Mouse (Mus musculus) embryonic facial prominence, embryonic 13.5 days (tissue): ENCODE data around the gene Mcm10. TPM values are rescaled to one million over a fixed set of nuclear protein-coding genes. Genes with fewer than 3 reads are reported as not detected.
A peak's percentile ranks its signal among the peaks of the same experiment; 100 is the strongest.

Source experiments
- ATAC-seq: fragments of 200-750 bp; cut with Nextera tagmentation; 2 replicates; pipeline ENCODE4 v1.8.0; 2017; ENCODE audit warnings: low read depth; ENCODE audit not compliant: insufficient number of reproducible peaks, insufficient read depth, low FRiP score, low TSS enrichment
- H3K27ac ChIP-seq: fragments of 300-500 bp; sonication (generic); 2 replicates; pipeline ENCODE4 v1.5.1; 2015; ENCODE audit warnings: moderate library complexity, mild to moderate bottlenecking, inconsistent platforms
- H3K27me3 ChIP-seq: fragments of 300-500 bp; sonication (generic); 2 replicates; pipeline ENCODE4 v1.6.1; 2015; ENCODE audit warnings: mild to moderate bottlenecking, inconsistent platforms
- H3K36me3 ChIP-seq: fragments of 300-500 bp; sonication (generic); 2 replicates; pipeline ENCODE4 v1.6.1; 2015; ENCODE audit warnings: mild to moderate bottlenecking, inconsistent platforms
- H3K4me1 ChIP-seq: fragments of 300-500 bp; sonication (generic); 2 replicates; pipeline ENCODE4 v1.6.1; 2015; ENCODE audit warnings: inconsistent platforms
- H3K4me2 ChIP-seq: fragments of 300-500 bp; sonication (generic); 2 replicates; pipeline ENCODE4 v1.6.1; 2015; ENCODE audit warnings: moderate library complexity, mild to moderate bottlenecking, inconsistent platforms
- H3K4me3 ChIP-seq: fragments of 300-500 bp; sonication (generic); 2 replicates; pipeline ENCODE4 v1.5.1; 2015; ENCODE audit warnings: mild to moderate bottlenecking, inconsistent platforms
- H3K9ac ChIP-seq: fragments of 300-500 bp; sonication (generic); 2 replicates; pipeline ENCODE4 v1.6.1; 2015; ENCODE audit warnings: mild to moderate bottlenecking, inconsistent platforms
- H3K9me3 ChIP-seq: fragments of 300-500 bp; sonication (generic); 2 replicates; pipeline ENCODE4 v1.6.1; 2016; ENCODE audit warnings: inconsistent platforms
- WGBS: fragments of 180-500 bp; shearing (Covaris S2); methylation state at CpG from one replicate; pipeline ENCODE4 v1.1.7; 2015; ENCODE audit warnings: mixed read lengths; 5-methylcytosine and 5-hydroxymethylcytosine counted together
- polyA plus RNA-seq: library from polyadenylated mRNA; unstranded; fragments of >200 nt; fragmentation: Nextera tagmentation; extraction: Ambion mirVana; gene quantifications from 2 replicates; pipeline ENCODE4 v1.2.1, GENCODE M21; 2015

Gene Mcm10
- polyA plus RNA-seq, 1 experiment from 2014 or later = 34.0 TPM

DNA sequence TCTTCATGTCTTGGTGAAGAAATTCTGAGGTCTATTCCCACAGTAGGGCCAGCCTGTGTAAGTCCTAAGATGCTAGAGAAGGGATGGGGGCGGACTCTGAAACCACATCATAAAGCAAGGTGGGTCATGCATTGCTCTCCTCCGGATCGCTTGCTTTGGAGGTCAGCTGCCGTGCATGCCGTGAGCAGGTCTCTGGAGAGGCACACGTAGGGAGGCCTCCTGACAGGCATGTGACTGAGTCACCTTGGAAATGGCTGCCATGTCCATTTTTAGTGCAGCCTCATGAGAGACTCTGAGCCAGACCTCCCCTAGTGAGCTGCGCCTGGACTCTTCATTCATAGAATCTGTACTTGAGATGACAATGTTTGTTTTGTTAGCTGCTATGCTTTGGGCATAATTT, 15.5 kb upstream of the Mcm10 start:
- no peak for ATAC-seq
- H3K9ac ChIP-seq = no peak overlapping the region
- H3K27ac ChIP-seq = no peak overlapping the region
- no peaks in the 10 kb centered on the region for H3K36me3 ChIP-seq
- H3K4me2 ChIP-seq = no peak overlapping the region
- no peaks in the 10 kb centered on the region for H3K27me3 ChIP-seq
- H3K4me1 ChIP-seq = 0 out of 2 replicates have a peak, but pooled peaks cover 3% of the 10 kb centered on the region
- 86% methylated on average over 7 of the region's 7 CpGs for WGBS
- no peaks in the 10 kb centered on the region for H3K9me3 ChIP-seq
- H3K4me3 ChIP-seq = no peak overlapping the region

DNA sequence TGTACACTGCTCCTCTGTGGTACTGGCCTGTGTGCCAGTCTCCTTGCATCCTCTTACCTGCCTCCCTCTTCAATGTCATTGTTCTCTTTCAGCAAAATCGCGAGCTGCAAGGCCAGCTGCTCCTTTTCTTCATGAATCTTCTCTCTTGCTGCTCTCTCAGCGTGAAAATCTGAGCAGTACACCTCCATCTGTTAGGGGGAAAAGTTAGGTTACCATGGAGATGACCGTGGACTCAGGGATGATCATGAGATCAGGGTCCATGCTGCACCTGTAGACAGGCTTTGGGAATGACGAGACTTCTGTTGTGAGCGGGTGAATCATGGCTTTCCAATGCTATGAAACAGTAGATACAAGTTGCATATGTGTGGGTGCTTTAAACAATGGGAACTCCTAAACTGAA, 14.5 kb upstream of the Mcm10 start:
- no peak for ATAC-seq
- 0 out of 2 replicates have a peak, but pooled peaks cover 3% of the 10 kb centered on the region for H3K4me1 ChIP-seq
- H3K9me3 ChIP-seq = no peaks in the 10 kb centered on the region
- no peak overlapping the region for H3K27ac ChIP-seq
- H3K4me3 ChIP-seq = no peak overlapping the region
- H3K27me3 ChIP-seq = no peaks in the 10 kb centered on the region
- whole genome bisulfite sequencing = 66% methylated on average over 6 of the region's 6 CpGs
- no peak overlapping the region for H3K4me2 ChIP-seq
- H3K9ac ChIP-seq = no peak overlapping the region
- H3K36me3 ChIP-seq = no peaks in the 10 kb centered on the region

DNA sequence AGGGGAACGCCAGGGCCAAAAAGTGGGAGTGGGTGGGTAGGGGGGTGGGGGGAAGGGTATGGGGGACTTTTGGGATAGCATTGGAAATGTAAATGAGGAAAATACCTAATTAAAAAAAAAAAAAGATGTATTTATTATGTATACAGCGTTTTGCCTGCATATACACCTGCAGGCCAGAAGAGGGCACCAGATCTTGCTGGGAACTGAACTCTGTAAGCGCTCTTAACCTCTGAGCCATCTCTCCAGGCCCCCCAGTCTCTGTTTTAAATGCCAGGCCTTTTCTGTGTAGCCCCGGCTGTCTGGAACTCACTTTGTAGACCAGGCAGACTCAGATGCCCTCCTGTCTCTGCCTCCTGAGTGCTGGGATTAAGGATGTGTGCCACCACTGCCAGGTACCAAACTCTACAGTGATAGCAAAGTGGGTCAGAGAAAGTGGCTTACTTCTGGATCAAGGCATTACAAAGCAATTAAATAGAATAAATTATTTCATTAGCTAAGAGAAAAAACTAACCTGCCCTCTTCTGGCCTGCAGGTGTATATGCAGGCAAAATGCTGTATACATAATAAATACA, 12.7 kb upstream of the Mcm10 start:
- no peak overlapping the region for H3K4me2 ChIP-seq
- no peaks in the 10 kb centered on the region for H3K36me3 ChIP-seq
- H3K9me3 ChIP-seq = no peaks in the 10 kb centered on the region
- no peak for ATAC-seq
- no peak overlapping the region for H3K4me3 ChIP-seq
- 0 out of 2 replicates have a peak, but pooled peaks cover 3% of the 10 kb centered on the region for H3K4me1 ChIP-seq
- no peak overlapping the region for H3K9ac ChIP-seq
- no peaks in the 10 kb centered on the region for H3K27me3 ChIP-seq
- H3K27ac ChIP-seq = no peak overlapping the region
- 44% methylated on average over 4 of the region's 4 CpGs for WGBS

DNA sequence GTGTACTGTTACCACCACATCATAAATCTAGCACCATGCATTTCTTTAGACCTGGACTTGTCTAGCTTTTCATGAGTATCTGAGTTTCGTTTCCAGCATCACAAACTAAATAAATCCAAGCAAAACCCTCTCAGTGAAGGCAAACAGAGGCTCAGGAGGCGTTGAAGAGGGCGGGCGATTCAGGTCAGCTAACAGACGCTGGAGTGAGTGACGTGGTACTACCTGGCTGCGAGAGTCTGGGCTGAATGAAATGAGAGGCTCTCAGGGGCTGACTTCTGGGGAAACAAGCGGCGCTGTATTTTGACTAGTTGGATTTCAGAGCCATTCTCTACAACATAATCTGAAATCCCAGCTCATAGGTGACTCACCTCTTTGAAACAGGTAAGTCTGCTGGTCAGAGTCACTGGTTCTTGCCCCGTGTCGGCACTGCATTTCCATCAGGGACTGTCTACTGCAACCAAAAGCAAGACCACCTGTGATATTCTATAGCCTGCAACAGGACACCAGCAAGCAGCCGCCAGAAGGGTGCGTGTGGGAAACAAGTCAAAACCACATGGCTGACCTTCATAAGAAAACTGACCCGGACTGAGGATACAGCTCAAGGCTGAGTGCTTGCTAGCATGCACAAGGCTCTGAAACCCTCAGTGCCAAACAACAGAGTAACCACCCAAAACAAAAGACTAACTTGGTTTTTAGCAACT, 11.3 kb upstream of the Mcm10 start:
- Histone ChIP-seq H3K36me3 (no peaks in the 10 kb centered on the region), H3K4me3 (no peak overlapping the region), H3K27ac (no peak overlapping the region), H3K27me3 (no peaks in the 10 kb centered on the region), H3K4me2 (no peak overlapping the region), H3K9ac (no peak overlapping the region), H3K4me1 (0 out of 2 replicates have a peak, but pooled peaks cover 3% of the 10 kb centered on the region), H3K9me3 (no peaks in the 10 kb centered on the region)
- no peak for ATAC-seq
- WGBS = 54% methylated on average over 14 of the region's 14 CpGs

DNA sequence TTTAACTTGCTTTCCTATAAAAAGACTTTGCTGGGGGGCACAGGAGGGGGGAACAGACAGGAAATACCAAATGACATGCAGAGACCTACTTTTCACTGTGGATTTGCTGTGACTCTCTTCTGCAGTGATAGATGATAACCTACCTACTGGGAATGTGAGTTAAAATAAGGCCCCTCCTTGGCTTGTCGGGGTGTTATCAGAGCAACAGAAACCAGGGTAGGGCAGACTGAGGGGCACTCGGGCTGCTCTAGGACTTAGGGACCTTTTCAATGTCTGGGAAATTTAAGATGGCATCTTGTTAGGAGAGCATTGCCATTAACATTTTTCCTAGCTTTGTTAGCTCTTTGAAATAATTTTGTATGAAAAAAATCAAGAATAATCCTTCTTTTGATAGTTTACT, 10.7 kb upstream of the Mcm10 start:
- Histone ChIP-seq H3K4me3 (no peak overlapping the region), H3K27ac (no peak overlapping the region), H3K36me3 (no peaks in the 10 kb centered on the region), H3K27me3 (no peaks in the 10 kb centered on the region), H3K9me3 (no peaks in the 10 kb centered on the region), H3K9ac (no peak overlapping the region), H3K4me1 (0 out of 2 replicates have a peak, but pooled peaks cover 3% of the 10 kb centered on the region), H3K4me2 (no peak overlapping the region)
- ATAC-seq = no peak
- WGBS = 65% methylated on average over 2 of the region's 2 CpGs

DNA sequence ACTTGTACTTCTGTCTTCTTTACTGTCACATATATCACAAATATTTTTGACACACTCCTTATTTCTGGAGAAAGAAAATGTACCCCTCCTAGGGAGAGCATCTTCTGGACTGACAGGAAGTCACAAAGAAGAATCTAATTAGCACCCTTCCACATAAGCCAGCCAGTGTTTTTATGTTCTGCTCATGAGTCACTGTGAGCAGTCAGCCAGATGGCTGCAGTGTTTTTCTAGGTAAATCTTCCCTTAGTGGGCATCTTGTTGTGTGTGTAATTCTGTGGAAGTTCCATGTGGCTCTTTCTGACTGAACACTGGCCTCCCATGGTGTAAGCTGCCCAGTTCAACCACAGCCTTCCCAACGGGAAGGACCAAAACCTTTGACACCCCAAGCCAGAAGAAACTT, 7.1 kb upstream of the Mcm10 start:
- no peak overlapping the region for H3K27ac ChIP-seq
- no peaks in the 10 kb centered on the region for H3K9me3 ChIP-seq
- ATAC-seq = no peak
- WGBS = 78% methylated on average over 1 of the region's 1 CpGs
- no peak overlapping the region for H3K4me2 ChIP-seq
- H3K36me3 ChIP-seq = no peaks in the 10 kb centered on the region
- H3K4me3 ChIP-seq = no peak overlapping the region
- no peaks in the 10 kb centered on the region for H3K27me3 ChIP-seq
- no peak overlapping the region for H3K9ac ChIP-seq
- 0 out of 2 replicates have a peak, but pooled peaks cover 3% of the 10 kb centered on the region for H3K4me1 ChIP-seq

DNA sequence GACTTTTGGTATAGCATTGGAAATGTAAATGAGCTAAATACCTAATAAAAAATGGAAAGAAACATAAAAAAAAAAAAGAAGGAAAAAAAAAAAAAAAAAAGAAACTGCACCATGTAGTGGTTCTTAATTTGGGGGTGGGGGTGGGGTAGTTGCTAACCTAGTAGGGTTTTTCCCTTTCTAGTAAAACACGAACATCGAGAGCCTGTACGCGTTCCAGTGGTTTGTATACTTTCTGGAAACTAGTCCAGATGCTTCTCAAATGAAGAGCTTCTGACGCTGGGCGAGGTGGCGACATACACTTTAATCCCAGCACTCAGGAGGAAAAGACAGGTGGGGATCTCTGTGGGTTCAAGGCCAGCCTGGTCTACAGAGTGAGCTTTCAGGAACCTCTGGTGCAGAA, 4.3 kb upstream of the Mcm10 start:
- H3K4me2 ChIP-seq = no peak overlapping the region
- no peaks in the 10 kb centered on the region for H3K27me3 ChIP-seq
- H3K27ac ChIP-seq = no peak overlapping the region
- WGBS = 86% methylated on average over 7 of the region's 7 CpGs
- H3K9ac ChIP-seq = no peak overlapping the region
- peaks cover 2% of the 10 kb centered on the region for H3K4me1 ChIP-seq
- H3K36me3 ChIP-seq = no peaks in the 10 kb centered on the region
- H3K9me3 ChIP-seq = no peaks in the 10 kb centered on the region
- H3K4me3 ChIP-seq = no peak overlapping the region
- ATAC-seq = no peak

DNA sequence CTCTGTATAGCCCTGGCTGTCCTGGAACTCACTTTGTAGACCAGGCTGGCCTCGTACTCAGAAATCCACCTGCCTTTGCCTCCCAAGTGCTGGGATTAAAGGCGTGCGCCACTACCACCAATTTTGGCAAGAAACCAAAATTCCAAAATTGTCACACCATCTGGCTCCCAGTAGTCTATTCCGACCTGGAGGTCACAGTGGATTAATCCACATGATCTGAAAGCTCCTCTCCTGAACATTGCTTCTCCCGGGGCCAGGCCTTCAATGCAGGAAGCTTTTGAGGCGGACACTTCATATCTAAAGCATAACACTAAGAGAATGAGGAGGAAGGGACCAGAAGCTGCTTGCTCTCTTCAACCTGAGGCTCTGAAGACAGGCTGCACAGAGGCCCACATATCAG, 2.9 kb upstream of the Mcm10 start:
- ATAC-seq = no peak
- Histone ChIP-seq H3K9ac (no peak overlapping the region), H3K4me3 (no peak overlapping the region), H3K4me2 (no peak overlapping the region), H3K9me3 (no peaks in the 10 kb centered on the region), H3K4me1 (peaks cover 13% of the 10 kb centered on the region), H3K36me3 (no peaks in the 10 kb centered on the region), H3K27ac (no peak overlapping the region), H3K27me3 (no peaks in the 10 kb centered on the region)
- WGBS = 84% methylated on average over 6 of the region's 6 CpGs

DNA sequence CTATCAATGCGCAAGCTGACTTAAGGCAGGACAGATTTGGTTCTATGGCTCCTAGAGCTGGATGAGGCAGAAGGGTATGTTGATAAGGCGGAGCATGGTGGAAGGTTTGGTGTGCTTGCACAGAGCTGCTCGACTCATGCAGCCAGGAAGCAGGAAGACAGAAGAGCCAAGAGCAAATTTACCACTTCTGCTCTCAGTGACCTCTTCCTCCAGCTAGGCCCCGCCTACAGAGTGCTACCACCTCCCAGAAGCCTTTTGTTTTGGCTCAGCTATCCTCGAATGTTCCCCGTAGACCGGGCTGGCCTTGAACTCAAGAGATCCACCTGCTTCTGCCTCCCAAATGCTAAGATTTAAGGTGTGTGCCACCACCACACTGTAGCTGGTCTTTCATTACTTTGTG, 2.0 kb upstream of the Mcm10 start:
- no peak for ATAC-seq
- WGBS = 76% methylated on average over 7 of the region's 7 CpGs
- H3K27me3 ChIP-seq = no peaks in the 10 kb centered on the region
- H3K9me3 ChIP-seq = no peaks in the 10 kb centered on the region
- H3K27ac ChIP-seq = no peak overlapping the region
- H3K4me3 ChIP-seq = no peak overlapping the region
- no peak overlapping the region for H3K9ac ChIP-seq
- H3K4me1 ChIP-seq = peaks cover 13% of the 10 kb centered on the region
- H3K4me2 ChIP-seq = no peak overlapping the region
- H3K36me3 ChIP-seq = no peaks in the 10 kb centered on the region

DNA sequence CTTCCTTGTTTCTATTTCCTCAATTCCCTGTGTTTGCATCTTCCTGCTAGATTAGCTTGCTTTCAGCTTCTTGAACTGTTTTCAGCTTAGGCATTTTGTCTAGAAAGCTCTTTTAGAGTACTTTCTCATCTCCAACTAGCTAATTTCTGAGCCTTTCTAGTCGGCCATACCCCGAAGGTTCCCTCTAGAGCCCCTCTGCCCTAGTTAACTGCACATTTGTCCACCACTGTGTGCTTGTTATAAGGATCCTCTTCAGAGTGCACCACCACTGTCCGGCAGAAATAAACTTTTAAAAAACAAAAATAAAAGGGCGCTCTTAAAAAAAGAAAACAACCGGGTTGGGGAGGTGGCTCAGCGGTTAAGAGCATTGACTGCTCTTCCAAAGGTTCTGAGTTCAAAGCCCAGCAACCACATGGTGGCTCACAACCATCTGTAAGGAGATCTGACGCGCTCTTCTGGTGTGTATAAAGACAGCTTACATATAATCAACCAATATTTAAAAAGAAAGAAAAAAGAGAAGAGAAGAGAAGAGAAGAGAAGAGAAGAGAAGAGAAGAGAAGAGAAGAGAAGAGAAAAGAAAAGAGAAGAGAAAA, 597 bp downstream of the Mcm10 start:
- peak overlapping the region; percentile 68 for H3K4me3 ChIP-seq
- H3K4me2 ChIP-seq = peak overlapping the region; percentile 63
- ATAC-seq = no peak
- peaks cover 19% of the 10 kb centered on the region for H3K36me3 ChIP-seq
- no peaks in the 10 kb centered on the region for H3K9me3 ChIP-seq
- WGBS = 12% methylated on average over 8 of the region's 8 CpGs
- no peaks in the 10 kb centered on the region for H3K27me3 ChIP-seq
- H3K4me1 ChIP-seq = peaks cover 13% of the 10 kb centered on the region
- no peak overlapping the region for H3K27ac ChIP-seq
- peak overlapping the region; percentile 75 for H3K9ac ChIP-seq

DNA sequence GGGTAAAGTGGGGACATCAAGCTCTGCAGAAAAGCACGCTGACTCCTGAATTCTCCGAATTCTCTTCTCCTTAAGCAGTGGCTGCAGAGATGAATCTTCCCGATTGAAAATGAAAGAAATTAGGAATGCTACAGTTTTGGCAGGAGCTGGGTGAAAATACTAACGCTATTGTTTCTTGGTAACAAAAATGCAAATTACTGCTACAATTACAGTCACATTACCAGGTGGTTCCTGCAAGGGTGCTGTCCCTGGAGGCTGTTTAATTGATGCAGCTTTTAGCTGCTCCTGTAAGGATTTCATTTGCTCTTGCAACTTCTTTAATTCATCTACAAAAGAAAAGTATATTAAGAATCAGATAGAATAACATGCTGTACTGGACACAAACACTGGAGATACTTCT, 5.5 kb downstream of the Mcm10 start:
- H3K9ac ChIP-seq = no peak overlapping the region
- WGBS = 91% methylated on average over 4 of the region's 4 CpGs
- H3K9me3 ChIP-seq = no peaks in the 10 kb centered on the region
- no peak overlapping the region for H3K4me2 ChIP-seq
- H3K27me3 ChIP-seq = no peaks in the 10 kb centered on the region
- H3K4me3 ChIP-seq = no peak overlapping the region
- H3K36me3 ChIP-seq = peaks cover 52% of the 10 kb centered on the region
- no peak for ATAC-seq
- H3K27ac ChIP-seq = no peak overlapping the region
- H3K4me1 ChIP-seq = peaks cover 13% of the 10 kb centered on the region

DNA sequence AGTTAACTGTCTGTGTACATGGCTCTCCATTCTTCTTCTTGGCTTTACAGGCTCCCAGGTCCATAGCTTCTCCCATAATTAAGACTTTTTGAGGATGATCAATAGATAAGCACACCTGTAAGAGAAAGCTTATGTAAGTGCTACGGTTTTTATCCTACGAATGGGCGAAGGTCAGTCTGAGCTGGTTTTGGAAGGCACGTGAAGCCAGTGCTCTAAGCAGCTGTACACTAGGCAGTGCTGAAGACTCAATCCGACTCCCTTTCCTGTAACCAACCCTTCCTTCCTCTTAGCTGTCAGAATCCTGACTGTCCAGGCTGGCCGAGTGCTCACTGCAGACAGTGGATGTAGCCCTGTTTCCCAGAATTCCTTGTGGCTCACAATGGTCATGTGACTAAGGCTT, 11.3 kb downstream of the Mcm10 start:
- Histone ChIP-seq H3K9ac (no peak overlapping the region), H3K36me3 (peaks cover 66% of the 10 kb centered on the region), H3K27ac (no peak overlapping the region), H3K4me1 (no peaks in the 10 kb centered on the region), H3K9me3 (no peaks in the 10 kb centered on the region), H3K4me2 (no peak overlapping the region), H3K4me3 (no peak overlapping the region), H3K27me3 (no peaks in the 10 kb centered on the region)
- WGBS = 91% methylated on average over 6 of the region's 6 CpGs
- ATAC-seq = no peak
